Mouse (Mus musculus) kidney, adult 2 months (tissue): Measurements from ENCODE around the gene Snap91. TPM values are rescaled to one million over a fixed set of nuclear protein-coding genes. Genes with fewer than 3 reads are reported as not detected.

Source experiments
- DNase-seq: peaks from one replicate; pipeline ENCODE4 v3.0.0; 2021
- H3K27ac ChIP-seq: fragments of 200-500 bp; 2 replicates; pipeline ENCODE4 v1.5.1; 2012; ENCODE audit warnings: low read depth, low read length, control low read depth, inconsistent platforms; ENCODE audit not compliant: insufficient read depth
- H3K27me3 ChIP-seq: fragments of 200-500 bp; replicated peaks from 2 replicates; pipeline ENCODE4 v1.6.1; 2012; ENCODE audit warnings: mild to moderate bottlenecking, moderate library complexity, low read length, inconsistent platforms; ENCODE audit not compliant: control insufficient read depth, insufficient read depth
- H3K36me3 ChIP-seq: fragments of 200-500 bp; 2 replicates; pipeline ENCODE4 v1.6.1; 2012; ENCODE audit warnings: mild to moderate bottlenecking, moderate library complexity, low read length, inconsistent platforms; ENCODE audit not compliant: control insufficient read depth, insufficient read depth
- H3K4me1 ChIP-seq: fragments of 200-500 bp; 2 replicates; pipeline ENCODE4 v1.6.1; 2011; ENCODE audit warnings: low read length; ENCODE audit not compliant: control insufficient read depth, insufficient read depth
- H3K4me3 ChIP-seq: fragments of 200-500 bp; 2 replicates; pipeline ENCODE4 v1.5.1; 2011; ENCODE audit warnings: mild to moderate bottlenecking, low read depth, low read length, control low read depth; ENCODE audit not compliant: insufficient read depth
- CTCF ChIP-seq: fragments of 200-500 bp; conservative IDR thresholded peaks from 2 replicates; pipeline ENCODE4 v1.5.1; 2011; ENCODE audit warnings: low read depth, mild to moderate bottlenecking, control low read depth, low read length, moderate library complexity, mixed read lengths; ENCODE audit not compliant: insufficient read depth, insufficient read length
- POLR2A ChIP-seq: fragments of 200-500 bp; IDR thresholded peaks from one replicate; pipeline ENCODE4 v1.6.1; 2011; ENCODE audit warnings: low read depth, low read length, control low read depth
- WGBS: fragments of 180-500 bp; shearing (Covaris S2); methylation state at CpG from one replicate; pipeline ENCODE4 v1.1.7; 2018; 5-methylcytosine and 5-hydroxymethylcytosine counted together
- polyA plus RNA-seq: library from polyadenylated mRNA; depleted of rRNA; stranded (reverse); fragments of >200 nt; gene quantifications from 2 replicates; pipeline ENCODE4 v1.2.3, GENCODE M21; 2012

Gene Snap91
- polyA plus RNA-seq, 1 experiment, result 4.1 TPM

- Histone ChIP-seq H3K4me1 (no peaks in the 10 kb centered on the region), H3K27me3 (no peaks in the 10 kb centered on the region), H3K36me3 (no peaks in the 10 kb centered on the region), H3K4me3 (no peak overlapping the region), H3K27ac (no peak overlapping the region)
- TF ChIP-seq CTCF, result no peak
- DNase-seq, result no peak
- WGBS, result 28% methylated on average over 5 of the region's 5 CpGs
These were observed 136.4 kb downstream of the Snap91 start for GRCm38 (mm10) chr9:86744041-86744440.

- Histone ChIP-seq H3K36me3 (no peaks in the 10 kb centered on the region), H3K27me3 (no peaks in the 10 kb centered on the region), H3K27ac (no peak within 1 kb of the TSS), H3K4me1 (no peaks in the 10 kb centered on the region), H3K4me3 (no peak within 1 kb of the TSS)
- 3% methylated on average over 19 of the region's 19 CpGs for WGBS
- TF ChIP-seq CTCF (no peak), POLR2A (no peak)
- no peak for DNase-seq
These were observed 137.2 kb downstream of the Snap91 start, which contains the start of gene Prss35 for GRCm38 (mm10) chr9:86742959-86743911. Gene Prss35, plus strand, starts transcription at chr9:86743649.

GRCm38 (mm10) chr9:86739971-86740370 lies 140.5 kb downstream of the Snap91 start:
- no peaks in the 10 kb centered on the region for H3K36me3 ChIP-seq
- 50% methylated on average over 3 of the region's 3 CpGs for WGBS

GRCm38 (mm10) chr9:86738801-86739200 lies 141.7 kb downstream of the Snap91 start:
- no peaks in the 10 kb centered on the region for H3K36me3 ChIP-seq
- WGBS, result 96% methylated on average over 8 of the region's 8 CpGs
- H3K27me3 ChIP-seq, result no peaks in the 10 kb centered on the region
- no peak overlapping the region for H3K27ac ChIP-seq
- no peaks in the 10 kb centered on the region for H3K4me1 ChIP-seq
- H3K4me3 ChIP-seq, result no peak overlapping the region
- TF ChIP-seq CTCF (no peak), POLR2A (no peak)
- no peak for DNase-seq

More at GRCm38 (mm10) chr9:86739971-86740370, 140.5 kb downstream of the Snap91 start:
- Histone ChIP-seq H3K4me1 (no peaks in the 10 kb centered on the region), H3K27ac (no peak overlapping the region), H3K27me3 (no peaks in the 10 kb centered on the region), H3K4me3 (no peak overlapping the region)
- no peak for TF ChIP-seq CTCF
- DNase-seq, result no peak

- 33% methylated on average over 1 of the region's 1 CpGs for WGBS
- Histone ChIP-seq H3K36me3 (no peaks in the 10 kb centered on the region), H3K27ac (no peak overlapping the region), H3K4me1 (no peaks in the 10 kb centered on the region), H3K4me3 (no peak overlapping the region), H3K27me3 (no peaks in the 10 kb centered on the region)
- DNase-seq, result no peak
- TF ChIP-seq POLR2A, result no peak
- no peak for TF ChIP-seq CTCF
These were observed 142.4 kb downstream of the Snap91 start for GRCm38 (mm10) chr9:86738067-86738466.

- WGBS, result 97% methylated on average over 4 of the region's 4 CpGs
- DNase-seq, result no peak
- no peaks in the 10 kb centered on the region for H3K36me3 ChIP-seq
- no peaks in the 10 kb centered on the region for H3K4me1 ChIP-seq
- H3K27ac ChIP-seq, result no peak overlapping the region
- TF ChIP-seq POLR2A (no peak), CTCF (no peak)
- H3K27me3 ChIP-seq, result no peaks in the 10 kb centered on the region
- no peak overlapping the region for H3K4me3 ChIP-seq
These were observed 143.5 kb downstream of the Snap91 start for GRCm38 (mm10) chr9:86736991-86737390.

- Histone ChIP-seq H3K27ac (no peak overlapping the region), H3K4me1 (no peaks in the 10 kb centered on the region), H3K27me3 (no peaks in the 10 kb centered on the region), H3K4me3 (no peak overlapping the region), H3K36me3 (no peaks in the 10 kb centered on the region)
- 56% methylated on average over 9 of the region's 9 CpGs for WGBS
- DNase-seq, result no peak
- TF ChIP-seq CTCF (no peak), POLR2A (no peak)
These were observed 145.7 kb downstream of the Snap91 start for GRCm38 (mm10) chr9:86734795-86735194.

- H3K4me3 ChIP-seq, result no peak overlapping the region
- DNase-seq, result peak; percentile 8
- H3K4me1 ChIP-seq, result no peaks in the 10 kb centered on the region
- TF ChIP-seq POLR2A, result no peak
- TF ChIP-seq CTCF, result no peak
- no peak overlapping the region for H3K27ac ChIP-seq
- no peaks in the 10 kb centered on the region for H3K36me3 ChIP-seq
- no peaks in the 10 kb centered on the region for H3K27me3 ChIP-seq
These were observed 146.1 kb downstream of the Snap91 start for GRCm38 (mm10) chr9:86734357-86734756.
